In genomic region chr13:45509366-45509765, GRCm38 (mm10) we compare ENCODE assay signal across 14 mouse cellular contexts. TPM values are rescaled to one million over a fixed set of nuclear protein-coding genes. Genes with fewer than 3 reads are reported as not detected.
DNase-seq lines count a peak whose midpoint lies in the region; ATAC-seq and TF ChIP-seq lines count a peak whose summit lies in the region.
"Had no signal": no experiment of that assay in that cellular context is flagged by ENCODE, and none has a peak within 500 bp of the region (broad histone marks: within the 10 kb centered on the region; RNA-seq: fewer than 3 reads in every experiment).

No protein-coding gene starts in this region.

- ATAC-seq in kidney, embryonic 16.5 days (ENCODE audit: low FRiP score, low TSS enrichment): no peak
- ATAC-seq in liver, embryonic 14.5 days (ENCODE audit: insufficient read depth): no peak

- no peaks in the 10 kb centered on the region for H3K27me3 ChIP-seq in heart, adult 2 months (ENCODE audit: control insufficient read depth, insufficient read depth, low read length)
- H3K27me3 ChIP-seq in kidney, embryonic 16.5 days (ENCODE audit: insufficient read depth, low read length): no peaks in the 10 kb centered on the region
- H3K27me3 ChIP-seq in liver, embryonic 14.5 days (ENCODE audit: control insufficient read depth, insufficient read depth, low read length): no peaks in the 10 kb centered on the region

- no peak overlapping the region for H3K4me3 ChIP-seq in heart, adult 2 months
- H3K4me3 ChIP-seq in kidney, embryonic 16.5 days (ENCODE audit: low read length): no peak overlapping the region
- peak overlapping the region; percentile 70 to 82 for H3K4me3 ChIP-seq in liver, embryonic 14.5 days (ENCODE audit: insufficient read depth in 1 of 2, low read depth in 2 of 2, low read length in 2 of 2)

- H3K9ac ChIP-seq in heart, adult 2 months (ENCODE audit: low read depth, low read length): no peak overlapping the region
- H3K9ac ChIP-seq in kidney, embryonic 16.5 days (replicated peaks; ENCODE audit: low read length): no peak overlapping the region
- H3K9ac ChIP-seq in liver, embryonic 14.5 days (replicated peaks): peak overlapping the region; percentile 95
- H3K9ac ChIP-seq: forebrain, postnatal 0 days; midbrain, embryonic 13.5 days had no signal

- intact Hi-C loops in heart, adult 2 months (cut with DNase I): no loop called here
- intact Hi-C loops in left cerebral cortex, postnatal 36 days (cut with DNase I): no loop called here

- no peaks in the 10 kb centered on the region for H3K79me2 ChIP-seq in heart, adult 2 months (replicated peaks; ENCODE audit: control insufficient read depth, insufficient read depth, low read length)

- H3K36me3 ChIP-seq in heart, adult 2 months (ENCODE audit: control insufficient read depth, insufficient read depth, low read length): peaks cover 15% of the 10 kb centered on the region
- no peaks in the 10 kb centered on the region for H3K36me3 ChIP-seq in kidney, embryonic 16.5 days (ENCODE audit: insufficient read depth, low read length)
- H3K36me3 ChIP-seq in liver, embryonic 14.5 days (replicated peaks; ENCODE audit: control insufficient read depth, insufficient read depth, low read depth): peaks cover 21% of the 10 kb centered on the region
- H3K36me3 ChIP-seq: midbrain, embryonic 13.5 days had no signal

- WGBS in heart, adult 2 months: 68% methylated on average over 6 of the region's 6 CpGs
- WGBS in kidney, embryonic 16.5 days: 71% methylated on average over 6 of the region's 6 CpGs
- 40% methylated on average over 6 of the region's 6 CpGs for WGBS in liver, embryonic 14.5 days (ENCODE audit: insufficient replicate concordance)

- peak overlapping the region; percentile 95 for H3K27ac ChIP-seq in heart, adult 2 months
- no peak overlapping the region for H3K27ac ChIP-seq in kidney, embryonic 16.5 days (ENCODE audit: low read length)
- peak overlapping the region; percentile 95 for H3K27ac ChIP-seq in liver, embryonic 14.5 days
- H3K27ac ChIP-seq: midbrain, embryonic 13.5 days had no signal

- TF ChIP-seq EP300 in heart, adult 2 months (IDR thresholded peaks at IDR 0.05; ENCODE audit: insufficient read depth, low read depth, low read length): no peak
- TF ChIP-seq EP300 in liver, embryonic 14.5 days (IDR thresholded peaks at IDR 0.05; ENCODE audit: low read depth): no peak

- H3K4me1 ChIP-seq in heart, adult 2 months (ENCODE audit: control insufficient read depth, insufficient read depth, low read length): peaks cover 17% of the 10 kb centered on the region
- peaks cover 57% of the 10 kb centered on the region for H3K4me1 ChIP-seq in kidney, embryonic 16.5 days (ENCODE audit: insufficient read depth, low read length)
- peaks cover 55 to 63% of the 10 kb centered on the region in 2 experiments for H3K4me1 ChIP-seq in liver, embryonic 14.5 days (replicated peaks; ENCODE audit: control insufficient read depth in 2 of 2, insufficient read depth in 2 of 2, low read length in 1 of 2)

- no peak for TF ChIP-seq CTCF in heart, adult 2 months (IDR thresholded peaks at IDR 0.05)
- 0 out of 2 replicates have a peak, but pooled peaks have one; percentile 9 for TF ChIP-seq CTCF in liver, embryonic 14.5 days (IDR thresholded peaks at IDR 0.05; ENCODE audit: low read depth)

- TF ChIP-seq POLR2A in heart, adult 2 months (IDR thresholded peaks at IDR 0.05; ENCODE audit: insufficient read depth, low read depth, low read length): no peak

- no peak for DNase-seq in heart, adult 2 months
- no peak for DNase-seq in heart, postnatal 4 days
- DNase-seq in kidney, adult 11 months: no peak
- DNase-seq in brain, adult 2 months (ENCODE audit: low read depth, low spot score): peak; percentile 42
- DNase-seq in liver, embryonic 14.5 days (ENCODE audit: low read depth in 3 of 3, low spot score in 3 of 3): no peak
- DNase-seq in spleen, postnatal 36 days (ENCODE audit: low spot score in 2 of 2): no peak
- DNase-seq in left cerebral cortex, postnatal 36 days (ENCODE audit: low spot score in 2 of 2): no peak
- DNase-seq: adrenal gland, postnatal 36 days; cerebellum, adult 11 months; forebrain, postnatal 0 days; lung, postnatal 10 days; thymus, adult 18-20 months had no signal

- no peaks in the 10 kb centered on the region for H3K9me3 ChIP-seq in kidney, embryonic 16.5 days (ENCODE audit: low read length)
- no peaks in the 10 kb centered on the region for H3K9me3 ChIP-seq in liver, embryonic 14.5 days (ENCODE audit: control insufficient read depth, low read length)
- H3K9me3 ChIP-seq: midbrain, embryonic 13.5 days had no signal

- H3K4me2 ChIP-seq in kidney, embryonic 16.5 days (replicated peaks; ENCODE audit: low read depth, low read length): peak overlapping the region; percentile 98; the same call in 1 of the 2 replicates
- H3K4me2 ChIP-seq in liver, embryonic 14.5 days (ENCODE audit: low read depth): peak overlapping the region; percentile 85

RNA-seq across cellular contexts. Expression of gene Gmpr, which starts 2.1 kb away (rescaled TPM):
- total RNA-seq in heart, adult 2 months (2021): 100 to 1,000 TPM; 139 to 158 TPM
- polyA plus RNA-seq in heart, adult 2 months (2012; rRNA removed): 171 and 198 TPM in 2 replicates
- total RNA-seq in heart, postnatal 4 days (2021): 100 to 1,000 TPM; 161 to 187 TPM
- 56.6 and 62.4 TPM in 2 replicates for polyA plus RNA-seq in kidney, embryonic 16.5 days (2015; fragmentation: Nextera tagmentation; extraction: Ambion mirVana)
- polyA plus RNA-seq in liver, embryonic 14.5 days (2012; rRNA removed): 116 and 155 TPM in 2 replicates
- 295 and 311 TPM in 2 replicates for polyA plus RNA-seq in liver, embryonic 14.5 days (2014; fragmentation: Nextera tagmentation; extraction: Ambion mirVana)
- 10 to 100 TPM; 46.6 to 55.4 TPM for total RNA-seq in left cerebral cortex, postnatal 36 days (2021)

Comparison
In these comparisons a context has a peak if more than half of its experiments do, and no peak if none do; other contexts are left out.
1. H3K4me3 ChIP-seq: peak in liver, embryonic 14.5 days (2 of 2); none in heart, adult 2 months (single experiment) and kidney, embryonic 16.5 days (single experiment).